Mouse (Mus musculus) fat pad, adult 2 months (tissue): ENCODE data around the gene Nmnat2.

ENCODE experiments used
- DNase-seq: peaks from one replicate; pipeline ENCODE4 v3.0.0-alpha.2; 2011; ENCODE audit warnings: low read depth, low spot score; ENCODE audit errors: extremely low read depth

Nmnat2 gene

DNA sequence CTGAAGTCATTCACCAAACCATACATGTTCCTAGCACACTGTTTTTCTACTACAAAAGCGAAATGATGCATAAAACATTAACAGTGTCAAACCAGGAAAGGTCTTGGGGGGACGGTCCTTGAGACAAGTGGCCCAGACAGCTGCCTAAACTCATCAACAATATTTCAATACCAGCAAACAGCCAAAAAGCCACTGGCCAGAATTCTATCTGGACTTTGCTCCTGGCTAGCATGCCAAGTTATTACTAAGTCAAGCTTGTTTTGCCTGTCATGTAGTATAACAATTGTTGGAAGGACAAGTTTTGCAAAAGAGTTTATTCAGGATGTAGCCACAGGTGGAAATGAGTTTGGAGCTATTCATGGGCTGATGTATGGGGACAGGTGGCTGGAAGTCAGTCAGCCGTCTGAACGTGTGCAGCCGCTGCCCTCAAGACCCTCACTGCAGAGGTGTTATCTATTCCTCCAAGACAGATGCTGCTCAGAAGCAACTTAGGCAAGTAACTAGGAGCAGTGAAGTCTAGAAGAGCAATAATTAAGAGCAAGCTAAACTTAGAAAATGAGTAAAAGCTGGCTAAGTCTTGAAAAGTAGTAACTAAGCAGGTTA is 202.3 kb downstream of the Nmnat2 start:
- no peak for DNase-seq

DNA sequence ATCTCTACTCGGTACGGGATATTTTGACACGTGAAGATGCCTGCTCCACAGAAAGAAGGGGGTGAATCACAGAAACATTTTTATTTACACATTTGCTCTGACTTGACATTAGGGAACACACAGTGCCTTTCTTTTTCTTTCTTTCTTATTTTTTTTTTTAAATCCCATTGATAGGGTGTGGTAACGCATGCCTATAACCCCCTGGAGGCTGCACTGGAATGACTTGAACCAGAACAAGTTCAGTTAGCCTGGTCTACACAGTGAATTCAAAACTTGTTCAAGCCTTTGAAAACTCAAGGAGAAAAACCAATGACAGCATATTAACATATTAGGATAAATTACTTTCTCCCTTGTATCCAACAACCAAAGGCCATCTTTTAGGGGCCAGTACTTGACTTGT is 204.3 kb downstream of the Nmnat2 start:
- no peak for DNase-seq

DNA sequence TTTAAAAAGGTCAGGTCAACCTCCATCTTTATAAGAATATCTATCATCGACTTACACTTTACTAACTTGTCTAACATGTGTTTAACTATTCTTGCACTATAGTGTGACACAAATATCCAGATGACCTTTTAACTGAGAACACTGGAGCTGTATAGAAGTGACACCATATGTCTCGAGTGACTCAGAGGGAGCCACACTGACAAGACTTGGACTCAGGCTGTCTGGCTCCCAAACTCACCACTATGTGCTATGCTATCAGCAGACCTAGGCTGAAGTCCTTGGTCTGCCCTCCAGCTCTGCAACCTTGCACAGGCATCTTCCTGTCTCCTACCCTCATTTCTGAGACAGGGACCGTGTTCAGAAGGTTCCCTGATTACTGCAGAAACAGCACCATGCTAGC is 209.0 kb downstream of the Nmnat2 start:
- no peak for DNase-seq

DNA sequence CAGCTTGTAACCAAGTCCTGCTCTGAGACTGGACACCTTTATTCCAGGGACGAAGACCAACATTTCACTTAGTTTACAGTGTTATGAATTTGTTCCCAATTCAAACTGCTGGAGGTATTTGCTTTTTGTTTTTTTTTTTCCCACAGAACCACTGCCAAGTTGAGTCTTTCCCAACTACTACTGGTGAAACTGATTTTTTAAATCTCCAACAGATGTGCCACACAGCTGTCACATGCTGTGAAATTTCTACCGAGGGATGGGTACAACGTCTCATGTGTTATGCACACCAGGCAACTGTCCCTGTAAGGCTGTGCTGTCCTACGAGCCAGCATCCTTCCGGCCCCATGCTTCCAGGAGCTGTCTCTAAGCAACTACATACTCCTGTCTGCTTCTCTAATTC is 213.5 kb downstream of the Nmnat2 start:
- no peak for DNase-seq
